ENCODE assay signal across 25 mouse cellular contexts in the genomic region with DNA sequence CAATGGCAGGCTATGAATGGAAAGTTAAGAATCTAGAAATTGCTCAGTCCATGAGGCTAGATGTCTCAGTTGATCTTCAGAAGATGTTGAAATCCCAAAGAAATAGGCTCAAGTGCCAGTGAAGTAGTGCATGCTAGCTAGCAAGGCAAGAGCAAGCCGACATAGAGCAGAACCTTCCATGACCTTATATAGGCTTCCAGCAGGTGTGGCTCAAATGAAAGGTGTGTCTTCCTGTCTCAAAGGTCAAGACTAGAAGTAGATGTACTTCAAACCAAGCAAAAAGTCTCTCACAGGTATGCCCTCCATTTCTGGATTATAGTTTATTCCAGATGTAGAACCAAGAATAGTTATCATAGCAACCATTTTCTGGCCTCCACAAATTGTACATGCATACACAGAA.
"Had no signal": no experiment of that assay in that cellular context is flagged by ENCODE, and none has a peak within 500 bp of the region (broad histone marks: within the 10 kb centered on the region; RNA-seq: fewer than 3 reads in every experiment).

No protein-coding gene starts in this region.

- H3K27ac ChIP-seq: hindbrain, embryonic 10.5 days; hindbrain, embryonic 12.5 days; hindbrain, embryonic 14.5 days; kidney, embryonic 15.5 days; kidney, postnatal 0 days; limb, embryonic 13.5 days; limb, embryonic 15.5 days; liver, embryonic 13.5 days; liver, embryonic 15.5 days had no signal

- DNase-seq: gastrocnemius, postnatal 14 days; gastrocnemius, postnatal 36 days; heart, adult 18-20 months; heart, postnatal 10 days; heart, postnatal 4 days; kidney, adult 11 months; kidney, adult 2 months; kidney, adult 9 months; kidney, postnatal 14 days; kidney, postnatal 36 days; layer of hippocampus, adult 9-11 months; layer of hippocampus, postnatal 36 days; left cerebral cortex, postnatal 4 days; liver, embryonic 13.5 days had no signal

- H3K27me3 ChIP-seq: heart, embryonic 12.5 days; hindbrain, embryonic 12.5 days; kidney, embryonic 15.5 days; limb, embryonic 13.5 days; limb, embryonic 15.5 days; liver, embryonic 13.5 days; liver, embryonic 15.5 days had no signal

- H3K9ac ChIP-seq: heart, embryonic 12.5 days; hindbrain, embryonic 12.5 days; hindbrain, embryonic 14.5 days; kidney, embryonic 15.5 days; limb, embryonic 13.5 days; limb, embryonic 15.5 days; liver, embryonic 13.5 days; liver, embryonic 15.5 days had no signal

- H3K9me3 ChIP-seq: heart, embryonic 12.5 days; hindbrain, embryonic 10.5 days; hindbrain, embryonic 12.5 days; kidney, embryonic 15.5 days; limb, embryonic 13.5 days; limb, embryonic 15.5 days; liver, embryonic 13.5 days; liver, embryonic 15.5 days had no signal

- H3K4me3 ChIP-seq: heart, embryonic 12.5 days; hindbrain, embryonic 10.5 days; hindbrain, embryonic 12.5 days; kidney, embryonic 15.5 days; limb, embryonic 13.5 days; limb, embryonic 15.5 days; liver, embryonic 13.5 days; liver, embryonic 15.5 days had no signal

- ATAC-seq: hindbrain, embryonic 16.5 days; inflammation-experienced regulatory T-cells, adult 6 months had no signal

- H3K4me2 ChIP-seq: heart, embryonic 12.5 days; hindbrain, embryonic 12.5 days; hindbrain, embryonic 14.5 days; kidney, embryonic 15.5 days; limb, embryonic 13.5 days; limb, embryonic 15.5 days; liver, embryonic 13.5 days; liver, embryonic 15.5 days had no signal

- H3K4me1 ChIP-seq: heart, embryonic 12.5 days; hindbrain, embryonic 10.5 days; hindbrain, embryonic 12.5 days; kidney, embryonic 15.5 days; limb, embryonic 13.5 days; limb, embryonic 15.5 days had no signal
